Mouse (Mus musculus) left cerebral cortex, adult 2 months (tissue): ENCODE data around the gene Grhl3. TPM values are rescaled to one million over a fixed set of nuclear protein-coding genes. Genes with fewer than 3 reads are reported as not detected.
A peak's percentile ranks its signal among the peaks of the same experiment; 100 is the strongest.

Experiments used
- DNase-seq, 2 experiments: peaks; one replicate each; pipeline ENCODE4 v3.0.0; 2021 to 2022; ENCODE audit warnings: low spot score in 2 of 2, mixed read lengths in 1 of 2; ENCODE audit errors: extremely low spot score in 1 of 2
- H3K27ac ChIP-seq: fragments of 200-600 bp; 2 replicates; pipeline ENCODE4 v1.8.1; 2022
- H3K4me3 ChIP-seq: fragments of 200-600 bp; 2 replicates; pipeline ENCODE4 v1.8.1; 2022
- CTCF ChIP-seq: fragments of 200-600 bp; IDR thresholded peaks from 2 replicates; pipeline ENCODE4 v1.8.1; 2022; ENCODE audit warnings: antibody characterized with exemption, mild to moderate bottlenecking, moderate library complexity
- intact Hi-C: fragments of 180-260 bp; cut with DNase I; formaldehyde crosslinking; loops from one replicate; pipeline ENCODE4 v1.15.1; 2025
- total RNA-seq, 2 experiments: library from RNA; stranded (reverse); gene quantifications; 2 replicates each; pipeline ENCODE4 v1.2.3; 2021

Gene Grhl3
- total RNA-seq, 2 experiments from 2014 or later: 0.86 to 1.5 TPM

GRCm38 (mm10) chr4:135570152-135571036 lies 3.0 kb downstream of the Grhl3 start:
- TF ChIP-seq CTCF: no peak
- H3K4me3 ChIP-seq: peak overlapping the region; percentile 24
- DNase-seq: no peak

GRCm38 (mm10) chr4:135569201-135569600 lies 4.2 kb downstream of the Grhl3 start:
- Histone ChIP-seq H3K4me3 (no peak overlapping the region), H3K27ac (no peak overlapping the region)
- intact Hi-C loops: no loop called here
- no peak for DNase-seq
- TF ChIP-seq CTCF: no peak

More at GRCm38 (mm10) chr4:135570152-135571036, 3.0 kb downstream of the Grhl3 start:
- no peak overlapping the region for H3K27ac ChIP-seq
- intact Hi-C loops: no loop called here

GRCm38 (mm10) chr4:135567484-135567883 lies 5.9 kb downstream of the Grhl3 start:
- no peak for TF ChIP-seq CTCF
- intact Hi-C loops: no loop called here
- no peak overlapping the region for H3K4me3 ChIP-seq
- DNase-seq: no peak
- no peak overlapping the region for H3K27ac ChIP-seq

DNA sequence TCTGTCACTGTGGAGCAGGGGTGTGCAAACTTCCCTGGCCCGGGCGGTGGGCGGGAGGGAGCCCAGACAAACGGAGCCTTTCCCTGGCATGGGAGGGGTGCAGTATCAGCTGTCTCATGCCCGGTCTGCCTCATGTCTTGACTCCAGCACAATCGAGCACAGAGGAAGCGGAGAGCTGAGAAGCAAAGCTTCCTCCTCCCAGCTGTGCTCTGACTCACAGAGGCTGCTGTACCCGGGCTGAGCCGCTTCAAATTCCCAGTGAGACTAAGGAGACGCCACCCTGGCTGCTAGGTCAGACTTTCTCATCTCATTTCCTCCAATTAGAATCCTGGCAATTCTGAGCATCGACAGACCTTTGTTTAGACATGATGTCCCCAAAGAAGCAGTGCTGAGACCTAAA lies 6.4 kb downstream of the Grhl3 start:
- intact Hi-C loops: no loop called here
- no peak for DNase-seq
- Histone ChIP-seq H3K27ac (no peak overlapping the region), H3K4me3 (no peak overlapping the region)
- TF ChIP-seq CTCF: no peak

DNA sequence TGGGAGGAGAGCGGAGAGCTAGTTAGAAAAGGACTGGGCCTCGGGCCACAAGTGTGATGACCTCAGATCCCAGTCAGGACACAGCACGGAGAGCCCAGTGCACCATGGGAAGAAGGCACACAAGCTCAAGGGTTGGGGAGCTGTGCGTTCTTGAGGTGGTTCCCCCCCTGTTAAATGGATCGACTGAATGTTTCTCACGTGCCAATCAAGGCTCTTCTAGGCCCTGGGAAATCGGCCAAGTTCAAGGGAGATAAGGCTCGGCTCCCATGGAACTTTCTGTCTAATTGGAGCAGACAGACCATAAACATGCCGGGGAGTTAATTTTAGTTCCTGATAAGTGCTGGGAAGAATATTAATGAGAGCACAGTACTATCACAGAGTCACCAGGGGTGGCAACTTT lies 8.0 kb downstream of the Grhl3 start:
- H3K4me3 ChIP-seq: no peak overlapping the region
- intact Hi-C loops: no loop called here
- H3K27ac ChIP-seq: no peak overlapping the region
- no peak for TF ChIP-seq CTCF
- no peak for DNase-seq

DNA sequence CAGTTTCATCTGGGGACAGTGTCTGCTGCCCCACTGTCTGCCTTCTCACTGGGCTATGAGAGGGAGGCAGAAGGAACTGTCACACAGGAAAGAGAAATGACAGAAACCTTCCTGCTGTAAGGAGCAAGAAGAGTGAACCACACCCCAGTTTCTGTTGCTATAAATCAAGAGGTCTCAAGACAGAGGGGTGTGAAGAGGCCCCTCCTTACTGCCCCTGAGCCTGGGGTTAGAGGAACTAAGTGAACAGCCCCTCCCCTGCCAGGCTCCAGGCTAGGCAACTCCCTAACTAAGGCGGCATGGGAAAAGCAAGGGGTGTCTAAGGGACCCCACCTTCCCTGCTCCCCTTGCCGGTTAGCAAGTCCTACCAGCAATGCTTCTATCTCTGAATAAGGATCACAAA lies 9.6 kb downstream of the Grhl3 start:
- TF ChIP-seq CTCF: no peak
- intact Hi-C loops: no loop called here
- Histone ChIP-seq H3K4me3 (no peak overlapping the region), H3K27ac (no peak overlapping the region)
- DNase-seq: no peak

DNA sequence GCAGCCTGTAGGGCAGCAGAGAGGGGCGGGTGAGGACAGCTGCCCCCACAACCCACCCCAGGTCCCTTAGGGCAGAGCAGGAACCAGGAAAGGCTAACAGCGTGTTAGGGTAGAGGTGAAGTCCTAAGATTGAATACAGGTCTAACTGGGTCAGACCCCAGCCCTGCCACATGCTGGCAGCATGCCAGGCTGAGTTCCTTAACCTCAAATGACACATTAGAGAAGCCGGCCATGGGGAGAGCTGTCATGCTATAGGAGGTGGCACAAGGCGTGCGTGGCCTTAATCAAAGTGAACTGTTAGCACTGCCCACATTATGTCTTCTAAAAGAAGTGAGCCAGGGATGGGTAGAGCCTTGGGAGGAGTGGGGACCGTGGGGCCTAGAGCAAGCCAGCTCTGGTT lies 24.1 kb downstream of the Grhl3 start:
- no peak overlapping the region for H3K27ac ChIP-seq
- H3K4me3 ChIP-seq: no peak overlapping the region
- intact Hi-C loops: no loop called here
- no peak for TF ChIP-seq CTCF
- DNase-seq: no peak

- no peak overlapping the region for H3K4me3 ChIP-seq
- DNase-seq: no peak
- no peak for TF ChIP-seq CTCF
- intact Hi-C loops: no loop called here
- H3K27ac ChIP-seq: no peak overlapping the region
These were observed 24.8 kb downstream of the Grhl3 start for GRCm38 (mm10) chr4:135548521-135549077.

DNA sequence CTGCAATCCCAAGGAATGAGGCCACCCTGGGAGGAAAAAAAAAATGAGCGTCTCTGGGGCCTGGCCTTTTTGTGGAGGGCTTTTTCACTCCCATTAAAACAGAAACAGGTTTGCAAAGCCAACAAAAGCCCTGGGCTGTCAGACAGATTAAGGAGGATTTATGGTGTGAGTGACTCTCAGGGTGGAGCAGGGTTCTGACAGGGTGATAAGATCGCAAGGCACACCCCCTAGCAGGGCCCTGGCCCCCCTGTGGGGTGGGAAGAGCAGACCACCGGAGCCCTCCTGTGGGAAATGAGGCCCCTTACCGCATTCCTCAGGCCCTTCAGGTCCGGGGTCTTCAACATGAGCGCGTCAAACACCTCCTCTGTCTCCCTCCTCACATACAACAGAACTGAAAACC lies 25.3 kb downstream of the Grhl3 start:
- Histone ChIP-seq H3K4me3 (no peak overlapping the region), H3K27ac (no peak overlapping the region)
- intact Hi-C loops: no loop called here
- TF ChIP-seq CTCF: no peak
- DNase-seq: no peak

DNA sequence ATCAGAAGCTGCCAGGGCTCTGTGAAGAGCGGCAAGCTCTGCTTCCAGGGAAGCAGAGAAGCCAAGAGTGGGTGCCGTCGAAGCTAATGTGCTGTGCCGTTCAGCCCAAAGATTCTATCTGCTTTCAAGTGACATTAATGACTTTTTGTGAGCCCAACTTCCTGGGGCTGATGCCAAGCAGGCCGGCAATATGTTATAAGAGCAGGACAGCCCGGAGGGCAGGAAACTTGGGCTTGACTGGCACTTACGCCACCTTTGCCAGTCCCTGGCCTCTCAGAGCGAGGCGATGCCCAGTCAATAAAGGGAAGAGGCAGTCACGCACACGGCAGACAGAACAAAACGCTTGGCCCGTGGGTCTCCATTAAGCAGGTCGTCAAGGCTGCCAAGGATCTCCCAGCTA lies 25.9 kb downstream of the Grhl3 start:
- intact Hi-C loops: no loop called here
- DNase-seq: no peak
- no peak for TF ChIP-seq CTCF
- Histone ChIP-seq H3K27ac (no peak overlapping the region), H3K4me3 (no peak overlapping the region)

- intact Hi-C loops: no loop called here
- no peak for DNase-seq
- Histone ChIP-seq H3K27ac (no peak overlapping the region), H3K4me3 (no peak overlapping the region)
- TF ChIP-seq CTCF: no peak
These were observed 26.6 kb downstream of the Grhl3 start for GRCm38 (mm10) chr4:135546793-135547192.

DNA sequence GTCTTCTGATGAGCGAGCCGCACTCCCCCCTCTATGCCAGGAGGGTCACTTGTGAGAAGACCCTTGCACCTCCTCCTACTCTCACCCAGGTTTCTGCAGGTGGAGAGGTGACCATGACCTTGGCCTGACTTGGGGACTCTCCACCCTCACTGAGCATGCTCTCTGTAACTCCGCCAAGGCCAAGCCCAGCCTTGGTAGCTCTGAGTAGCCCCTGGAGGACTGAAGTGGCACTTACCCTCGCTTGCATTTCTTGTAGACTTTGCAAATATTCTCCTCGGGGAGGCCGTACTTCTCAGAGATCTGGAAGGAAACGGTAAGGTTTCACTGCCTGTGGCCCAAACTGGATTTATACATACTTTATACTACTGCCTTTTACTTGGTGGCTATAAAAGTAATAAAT lies 27.4 kb downstream of the Grhl3 start:
- Histone ChIP-seq H3K4me3 (no peak overlapping the region), H3K27ac (no peak overlapping the region)
- intact Hi-C loops: no loop called here
- DNase-seq: no peak
- no peak for TF ChIP-seq CTCF

GRCm38 (mm10) chr4:135545080-135545511 lies 28.3 kb downstream of the Grhl3 start:
- Histone ChIP-seq H3K27ac (no peak overlapping the region), H3K4me3 (no peak overlapping the region)
- TF ChIP-seq CTCF: no peak
- no peak for DNase-seq
- intact Hi-C loops: no loop called here
